Mouse (Mus musculus): ENCODE measurements around the gene Clcn7. TPM values are rescaled to one million over a fixed set of nuclear protein-coding genes. Genes with fewer than 3 reads are reported as not detected.

Clcn7 gene
- total RNA-seq (2021): 10 to 100 TPM; 48.5 to 53.9 TPM
- long read RNA-seq, experiment 1, full-length matches to known transcripts: 35 of 60 reads
- long read RNA-seq, experiment 1, partial matches to known transcripts: 10 of 60 reads
- long read RNA-seq, experiment 1, other reads (novel, unspliced or antisense): 15 of 60 reads
- long read RNA-seq, experiment 2, full-length matches to known transcripts: 26 of 56 reads
- long read RNA-seq, experiment 2, partial matches to known transcripts: 11 of 56 reads
- long read RNA-seq, experiment 2, other reads (novel, unspliced or antisense): 19 of 56 reads

DNA sequence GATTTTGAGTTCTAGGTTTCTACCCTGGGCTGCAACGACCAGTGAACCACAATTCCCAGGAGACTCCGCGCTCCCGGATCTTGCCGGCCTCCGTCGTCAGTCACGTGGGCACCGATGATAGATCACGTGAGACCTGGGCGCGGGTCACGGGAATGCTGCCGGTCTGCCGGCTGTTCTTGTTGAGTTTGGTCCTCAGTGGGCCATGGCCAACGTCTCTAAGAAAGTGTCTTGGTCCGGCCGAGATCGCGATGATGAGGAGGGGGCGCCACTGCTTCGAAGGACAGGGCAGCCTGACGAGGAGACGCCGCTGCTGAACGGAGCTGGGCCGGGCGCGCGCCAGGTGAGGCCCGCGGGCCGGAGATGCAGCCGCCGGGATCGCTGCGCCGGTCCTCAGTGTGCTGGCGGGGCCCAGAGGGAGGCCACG is at the start of gene Clcn7:
Gene Clcn7, plus strand, starts transcription at position 117 of the 424 bp plus-strand sequence.
- peak; percentile 94 to 96 for DNase-seq (ENCODE audit: extremely low spot score in 1 of 2, low spot score in 2 of 2)
- peak within 1 kb of the TSS; percentile 81 for H3K27ac ChIP-seq
- peak within 1 kb of the TSS; percentile 99 for H3K4me3 ChIP-seq
- intact Hi-C loops (cut with DNase I): loop anchor here (1.0 kb wide), 1 partner anchor 51 kb away; the partner anchor contains the start of gene BC003965
- no peak for TF ChIP-seq CTCF (IDR thresholded peaks at IDR 0.05)

DNA sequence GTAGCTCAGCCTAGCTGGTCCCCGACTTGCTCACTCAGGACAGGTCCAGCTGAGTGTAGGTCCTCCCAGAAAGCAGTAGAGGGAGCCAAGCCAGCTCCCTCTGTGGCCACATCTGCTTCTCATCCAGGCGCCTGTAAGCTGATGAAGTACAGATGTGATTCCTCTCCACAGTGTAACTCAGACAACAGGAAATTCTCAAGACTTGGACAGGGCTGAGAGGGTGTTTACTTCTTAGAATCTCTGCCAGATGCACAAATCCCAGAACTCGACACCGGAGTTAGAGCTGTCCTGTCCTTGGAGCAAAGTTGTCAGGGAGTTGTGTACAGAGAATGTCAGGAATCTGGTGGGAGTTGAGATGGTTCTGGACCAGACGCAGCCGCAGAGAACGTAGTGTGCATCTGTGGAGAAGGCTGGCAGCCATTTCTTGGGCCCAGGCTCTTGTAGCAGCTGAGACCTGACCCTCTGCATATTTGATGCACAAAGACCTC is 49.7 kb upstream of the Clcn7 start, which contains the start of gene Tmem204:
Gene Tmem204, minus strand, starts transcription at position 148 of the 488 bp plus-strand sequence.
- TF ChIP-seq CTCF (IDR thresholded peaks at IDR 0.05): peak; percentile 43
- H3K4me3 ChIP-seq: no peak within 1 kb of the TSS
- H3K27ac ChIP-seq: peak within 1 kb of the TSS; percentile 82
- intact Hi-C loops (cut with DNase I): loop anchor here (5.0 kb wide), 2 partner anchors 46 to 66 kb away; partner anchors contain the start of genes Cramp1l and Ift140
- DNase-seq (ENCODE audit: extremely low spot score in 1 of 2, low spot score in 2 of 2): no peak

DNA sequence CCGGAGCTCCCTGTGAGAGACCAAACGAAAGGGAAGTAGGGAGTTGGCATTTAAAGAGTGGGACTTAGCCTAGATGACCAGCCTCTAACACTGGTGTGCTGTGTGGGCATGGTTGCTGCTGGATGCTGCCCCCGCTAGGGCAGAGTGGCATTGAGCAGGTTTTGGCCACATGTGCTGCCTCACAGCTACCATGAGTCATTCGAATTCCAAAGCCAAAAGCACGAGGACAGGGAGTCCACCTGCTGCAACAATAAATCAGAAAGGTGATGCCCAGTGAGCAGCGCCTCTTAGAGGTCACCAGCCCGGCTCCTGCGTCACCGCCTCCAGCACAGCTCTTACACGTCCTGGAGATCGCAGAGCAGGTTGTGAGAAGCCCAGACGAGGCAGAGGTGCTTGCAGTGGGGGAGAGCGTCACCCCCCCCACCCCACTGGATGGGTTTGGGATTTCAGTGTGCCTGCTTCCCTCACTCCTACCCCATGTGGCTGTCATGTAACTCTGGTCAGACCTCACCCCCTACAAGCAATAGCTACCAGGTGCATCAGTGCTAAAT is 48.3 kb upstream of the Clcn7 start:
- Histone ChIP-seq H3K27ac (no peak overlapping the region), H3K4me3 (no peak overlapping the region)
- no peak for TF ChIP-seq CTCF (IDR thresholded peaks at IDR 0.05)
- intact Hi-C loops (cut with DNase I): loop anchor here (5.0 kb wide), 2 partner anchors 48 to 68 kb away; partner anchors contain the start of genes Cramp1l and Ift140
- DNase-seq (ENCODE audit: extremely low spot score in 1 of 2, low spot score in 2 of 2): no peak

DNA sequence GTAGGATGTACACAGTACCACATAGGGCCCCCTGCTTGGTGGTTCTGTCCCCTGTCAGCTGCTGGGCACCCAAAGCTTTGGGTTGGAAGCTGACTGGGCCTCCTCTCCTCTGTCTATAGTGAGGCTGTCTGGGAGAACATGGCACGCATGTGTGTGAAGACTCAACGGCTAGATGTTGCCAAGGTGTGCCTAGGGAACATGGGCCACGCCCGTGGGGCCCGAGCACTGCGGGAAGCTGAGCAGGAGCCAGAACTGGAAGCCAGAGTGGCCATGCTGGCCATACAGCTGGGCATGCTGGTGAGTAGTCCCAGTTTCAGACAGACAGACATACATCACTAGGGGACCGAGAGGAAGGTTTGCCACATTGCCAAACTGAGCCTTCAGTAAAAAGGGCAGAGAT is 46.5 kb upstream of the Clcn7 start:
- no peak for DNase-seq (ENCODE audit: extremely low spot score in 1 of 2, low spot score in 2 of 2)
- Histone ChIP-seq H3K27ac (no peak overlapping the region), H3K4me3 (no peak overlapping the region)
- no peak for TF ChIP-seq CTCF (IDR thresholded peaks at IDR 0.05)
- intact Hi-C loops (cut with DNase I): no loop called here

DNA sequence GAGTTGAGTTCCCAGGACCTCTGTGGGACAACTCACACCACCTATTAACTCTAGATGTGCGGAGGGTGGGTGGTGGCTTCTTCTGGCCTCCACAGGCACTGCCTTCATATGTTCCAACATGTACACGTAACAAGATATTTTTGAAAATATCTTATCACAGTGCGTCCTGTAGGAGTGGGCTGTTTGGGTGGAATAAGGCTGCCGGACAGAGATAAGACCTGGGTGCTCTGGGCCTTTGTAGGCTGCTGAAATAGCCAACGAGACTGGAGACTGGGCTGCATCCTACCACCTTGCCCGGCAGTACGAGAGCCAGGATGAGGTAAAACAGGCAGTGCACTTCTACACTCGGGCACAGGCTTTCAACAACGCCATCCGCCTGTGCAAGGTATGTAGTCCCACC is 44.0 kb upstream of the Clcn7 start:
- DNase-seq (ENCODE audit: extremely low spot score in 1 of 2, low spot score in 2 of 2): no peak
- TF ChIP-seq CTCF (IDR thresholded peaks at IDR 0.05): no peak
- H3K4me3 ChIP-seq: no peak overlapping the region
- intact Hi-C loops (cut with DNase I): no loop called here
- H3K27ac ChIP-seq: no peak overlapping the region

DNA sequence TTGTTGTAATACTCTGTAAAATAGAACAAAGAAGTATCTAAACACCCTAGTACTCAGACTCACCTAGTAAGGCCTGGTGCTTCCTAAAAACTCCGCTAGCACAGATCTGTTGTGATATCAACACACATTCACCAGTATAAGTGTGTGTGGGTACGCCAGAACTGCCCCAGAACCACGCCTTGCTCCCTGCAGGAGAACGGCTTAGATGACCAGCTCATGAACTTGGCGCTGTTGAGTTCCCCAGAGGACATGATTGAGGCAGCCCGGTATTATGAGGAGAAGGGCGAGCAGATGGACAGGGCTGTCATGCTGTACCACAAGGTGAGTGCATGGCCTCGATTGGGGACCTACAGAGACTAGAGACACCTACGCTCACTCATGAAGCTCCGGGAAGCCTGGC is 42.7 kb upstream of the Clcn7 start:
- H3K4me3 ChIP-seq: no peak overlapping the region
- no peak for DNase-seq (ENCODE audit: extremely low spot score in 1 of 2, low spot score in 2 of 2)
- no peak overlapping the region for H3K27ac ChIP-seq
- no peak for TF ChIP-seq CTCF (IDR thresholded peaks at IDR 0.05)
- intact Hi-C loops (cut with DNase I): no loop called here

GRCm38 (mm10) chr17:25096221-25096620 is 37.0 kb upstream of the Clcn7 start:
- no peak for TF ChIP-seq CTCF (IDR thresholded peaks at IDR 0.05)
- intact Hi-C loops (cut with DNase I): no loop called here
- DNase-seq (ENCODE audit: extremely low spot score in 1 of 2, low spot score in 2 of 2): no peak
- no peak overlapping the region for H3K4me3 ChIP-seq
- H3K27ac ChIP-seq: no peak overlapping the region

- intact Hi-C loops (cut with DNase I): no loop called here
Measured at GRCm38 (mm10) chr17:25100052-25100451, 33.1 kb upstream of the Clcn7 start.

DNA sequence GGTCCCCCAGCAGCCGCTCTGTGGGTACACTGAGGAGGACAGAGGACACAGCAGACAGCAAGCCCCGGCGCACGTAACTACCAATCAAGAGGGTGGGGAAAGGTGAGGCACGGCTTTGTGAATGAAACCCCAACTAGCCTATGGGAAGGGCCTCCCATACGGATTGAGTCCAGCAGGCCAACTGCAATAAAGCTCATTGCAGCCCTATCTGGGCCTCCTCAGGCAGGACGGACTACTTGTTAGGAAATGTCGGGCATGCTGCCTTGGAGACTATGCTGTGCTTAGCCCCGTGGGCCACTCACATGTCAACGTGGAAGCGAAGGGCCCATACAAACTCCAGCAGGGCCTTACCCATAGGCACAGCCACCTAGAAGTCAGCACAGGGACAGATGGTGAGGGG is 31.9 kb upstream of the Clcn7 start:
- Histone ChIP-seq H3K27ac (no peak overlapping the region), H3K4me3 (no peak overlapping the region)
- no peak for TF ChIP-seq CTCF (IDR thresholded peaks at IDR 0.05)
- DNase-seq (ENCODE audit: extremely low spot score in 1 of 2, low spot score in 2 of 2): no peak
- intact Hi-C loops (cut with DNase I): no loop called here

More at GRCm38 (mm10) chr17:25100052-25100451, 33.1 kb upstream of the Clcn7 start:
- DNase-seq (ENCODE audit: extremely low spot score in 1 of 2, low spot score in 2 of 2): no peak
- H3K27ac ChIP-seq: no peak overlapping the region
- no peak overlapping the region for H3K4me3 ChIP-seq
- no peak for TF ChIP-seq CTCF (IDR thresholded peaks at IDR 0.05)

GRCm38 (mm10) chr17:25107786-25108185 is 25.4 kb upstream of the Clcn7 start:
- Histone ChIP-seq H3K27ac (no peak overlapping the region), H3K4me3 (no peak overlapping the region)
- TF ChIP-seq CTCF (IDR thresholded peaks at IDR 0.05): no peak
- no peak for DNase-seq (ENCODE audit: extremely low spot score in 1 of 2, low spot score in 2 of 2)
- intact Hi-C loops (cut with DNase I): no loop called here

DNA sequence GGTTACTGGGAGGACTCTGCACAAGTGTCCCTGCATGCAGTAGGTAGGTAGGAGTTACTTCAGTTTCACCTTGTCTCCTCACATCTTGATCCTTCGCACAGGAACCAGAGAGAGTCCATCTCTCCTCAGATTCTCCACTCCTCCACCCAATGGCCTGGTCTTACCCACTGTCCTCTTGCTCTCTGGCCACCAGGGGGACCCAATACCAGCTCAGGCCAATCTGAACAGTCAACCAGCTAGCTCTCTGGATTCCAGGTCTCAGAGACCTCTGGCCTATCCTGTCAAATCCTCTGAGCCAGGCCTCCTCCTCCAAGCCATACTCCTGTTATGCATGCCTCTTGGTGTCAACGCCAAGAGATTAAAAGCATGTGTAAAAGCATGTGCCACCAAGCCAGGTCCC is 23.6 kb upstream of the Clcn7 start:
- Histone ChIP-seq H3K4me3 (no peak overlapping the region), H3K27ac (no peak overlapping the region)
- peak; percentile 47 for TF ChIP-seq CTCF (IDR thresholded peaks at IDR 0.05)
- intact Hi-C loops (cut with DNase I): no loop called here
- DNase-seq (ENCODE audit: extremely low spot score in 1 of 2, low spot score in 2 of 2): no peak

DNA sequence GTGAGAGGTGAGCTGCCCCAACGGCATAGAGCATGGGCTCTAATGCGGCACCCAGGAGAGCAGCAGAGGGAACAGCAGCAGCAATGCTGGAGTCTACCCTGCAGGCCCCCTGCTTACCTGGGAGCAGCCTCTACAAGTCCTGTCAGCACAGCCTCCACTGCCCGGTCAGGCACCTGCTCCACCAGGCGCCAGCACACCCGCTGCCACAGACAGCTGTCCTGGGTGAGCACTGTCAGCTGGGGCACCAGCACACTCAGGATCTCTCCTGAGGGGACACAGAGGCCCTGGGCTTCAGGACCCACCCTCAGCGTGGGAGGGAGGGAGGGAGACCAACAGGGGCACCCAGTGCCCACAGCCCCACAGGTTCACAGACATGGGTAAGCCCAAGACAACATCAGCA is 22.6 kb upstream of the Clcn7 start:
- DNase-seq (ENCODE audit: extremely low spot score in 1 of 2, low spot score in 2 of 2): no peak
- intact Hi-C loops (cut with DNase I): no loop called here
- Histone ChIP-seq H3K27ac (no peak overlapping the region), H3K4me3 (no peak overlapping the region)
- no peak for TF ChIP-seq CTCF (IDR thresholded peaks at IDR 0.05)
